Mouse (Mus musculus) right cerebral cortex, adult 18-20 months (tissue): ENCODE results near the gene Glt8d1.

Experiments used
- DNase-seq: peaks from one replicate; pipeline ENCODE4 v3.0.0; 2022; ENCODE audit warnings: mixed read lengths

Gene Glt8d1

DNA sequence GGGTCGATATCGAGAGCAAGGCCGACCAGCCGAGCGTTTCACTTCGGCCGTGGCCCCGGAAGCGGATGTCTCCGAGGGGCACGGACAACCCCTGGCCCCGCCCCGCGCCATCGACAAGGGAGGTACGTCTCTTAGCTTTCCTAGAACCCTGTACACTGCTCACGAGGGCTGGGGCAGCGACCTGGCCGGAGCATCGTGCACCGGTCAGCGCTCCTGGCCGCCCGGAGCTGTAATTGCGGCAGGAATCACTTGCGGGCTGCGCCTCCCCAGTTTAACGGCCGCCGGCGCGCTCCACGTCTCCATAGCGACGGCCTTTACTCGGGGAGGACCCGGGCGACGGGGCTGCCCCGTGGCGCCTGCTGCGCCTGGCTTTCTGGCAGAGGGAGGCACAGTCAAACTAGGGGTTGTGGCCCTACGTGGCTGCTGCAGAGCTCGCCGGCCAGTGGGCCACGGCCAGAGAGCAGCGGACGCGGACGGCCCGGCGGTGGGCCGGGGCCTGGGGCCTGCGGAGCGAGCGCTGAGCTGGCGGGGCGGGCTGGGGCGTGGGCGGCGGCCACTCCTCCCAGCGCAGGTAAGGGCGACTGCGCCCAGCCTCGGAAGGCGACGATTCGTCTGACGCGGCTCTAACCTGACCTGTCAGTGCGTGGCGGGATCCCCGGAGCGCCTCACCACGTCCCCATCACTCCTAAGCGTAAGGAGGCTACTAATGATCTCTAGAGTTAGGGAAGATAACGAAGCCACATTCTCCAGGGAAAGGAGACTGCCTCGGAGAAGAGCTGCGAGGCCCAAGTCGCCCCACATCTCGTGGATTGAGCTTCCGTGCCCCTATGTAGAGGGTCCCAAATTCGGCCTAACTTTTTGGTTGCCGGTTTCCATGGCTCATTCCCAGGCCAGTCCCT, at the start of gene Glt8d1, which contains the start of gene Spcs1:
Glt8d1 (plus strand) TSS at position 94 of the 899 bp plus-strand sequence.
Spcs1 (minus strand) TSS at position 366 of the 899 bp plus-strand sequence.
- peak; percentile 90 for DNase-seq

DNA sequence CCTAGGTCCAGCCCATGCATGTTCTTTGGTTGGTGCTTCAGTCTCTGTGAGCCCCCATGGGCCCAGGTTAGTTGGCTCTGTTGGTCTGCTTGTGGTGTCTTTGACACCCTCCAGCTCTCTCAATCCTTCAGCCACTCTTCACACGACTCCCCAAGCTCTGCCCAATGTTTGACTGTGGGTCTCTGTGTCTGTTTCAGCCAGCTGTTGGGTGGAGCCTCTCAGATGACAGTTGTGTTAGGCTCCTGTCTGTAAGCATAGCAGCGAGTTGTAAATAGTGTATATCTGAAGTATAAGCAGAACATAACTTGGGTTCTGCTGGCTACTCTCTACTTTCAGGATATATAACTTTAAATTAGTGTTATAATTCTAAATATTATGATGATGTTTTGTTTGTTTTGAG, 42.7 kb upstream of the Glt8d1 start:
- no peak for DNase-seq

GRCm38 (mm10) chr14:30959031-30959430, 42.2 kb upstream of the Glt8d1 start:
- no peak for DNase-seq

GRCm38 (mm10) chr14:30960366-30960765, 40.8 kb upstream of the Glt8d1 start:
- no peak for DNase-seq

- DNase-seq = peak; percentile 84
Measured at GRCm38 (mm10) chr14:30974204-30974603, 27.0 kb upstream of the Glt8d1 start.

- DNase-seq = no peak
Measured at GRCm38 (mm10) chr14:30976222-30976621, 25.0 kb upstream of the Glt8d1 start.

DNA sequence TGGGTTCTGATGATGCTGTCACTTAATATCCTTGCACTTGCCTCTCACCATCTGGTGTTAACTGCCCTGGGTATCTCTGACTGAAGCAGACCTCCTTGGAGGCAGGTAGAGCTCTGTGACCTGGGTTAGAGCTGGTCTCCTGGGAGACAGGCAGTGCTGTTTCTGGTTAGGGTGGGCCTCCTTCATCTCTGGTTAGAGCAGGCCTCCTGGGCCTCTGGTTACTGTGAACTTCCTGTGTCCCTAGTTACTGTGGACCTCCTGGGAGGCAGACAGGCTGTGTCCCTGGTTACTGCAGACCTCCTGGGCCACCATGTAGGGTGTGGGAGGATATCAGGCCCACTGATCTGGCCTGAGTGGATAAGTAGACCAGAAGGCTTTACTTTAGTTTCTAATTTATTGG, 4.8 kb upstream of the Glt8d1 start:
- no peak for DNase-seq

GRCm38 (mm10) chr14:31000356-31000755, 844 bp upstream of the Glt8d1 start:
- DNase-seq = no peak

- DNase-seq = no peak
Measured at GRCm38 (mm10) chr14:31000816-31001306, 339 bp upstream of the Glt8d1 start.

- no peak for DNase-seq
Measured at GRCm38 (mm10) chr14:31004527-31004926, 3.3 kb downstream of the Glt8d1 start.

DNA sequence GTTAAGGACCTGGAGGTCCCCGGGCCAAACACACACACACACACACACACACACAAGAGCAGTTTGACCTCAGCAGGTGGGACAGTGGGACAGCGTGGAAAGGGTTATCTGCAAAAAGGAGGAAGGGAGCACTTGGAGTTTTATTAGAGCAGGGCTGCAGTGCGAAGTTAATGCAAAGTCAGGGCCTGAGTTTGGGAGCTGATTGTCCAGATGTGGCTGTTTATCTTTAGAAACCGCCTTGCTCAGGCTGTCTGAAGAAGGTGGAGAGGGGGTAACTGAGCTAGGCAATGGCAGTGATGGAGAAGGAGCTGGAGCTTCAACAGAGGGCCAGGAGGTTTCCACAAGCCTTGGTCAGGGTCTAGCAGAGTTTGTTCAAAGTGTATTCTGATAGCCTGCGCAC, 5.6 kb downstream of the Glt8d1 start:
- no peak for DNase-seq

- DNase-seq = no peak
Measured at GRCm38 (mm10) chr14:31011588-31011987, 10.4 kb downstream of the Glt8d1 start.

GRCm38 (mm10) chr14:31013928-31014327, 12.7 kb downstream of the Glt8d1 start:
- no peak for DNase-seq

GRCm38 (mm10) chr14:31016063-31016462, 14.9 kb downstream of the Glt8d1 start:
- no peak for DNase-seq

DNA sequence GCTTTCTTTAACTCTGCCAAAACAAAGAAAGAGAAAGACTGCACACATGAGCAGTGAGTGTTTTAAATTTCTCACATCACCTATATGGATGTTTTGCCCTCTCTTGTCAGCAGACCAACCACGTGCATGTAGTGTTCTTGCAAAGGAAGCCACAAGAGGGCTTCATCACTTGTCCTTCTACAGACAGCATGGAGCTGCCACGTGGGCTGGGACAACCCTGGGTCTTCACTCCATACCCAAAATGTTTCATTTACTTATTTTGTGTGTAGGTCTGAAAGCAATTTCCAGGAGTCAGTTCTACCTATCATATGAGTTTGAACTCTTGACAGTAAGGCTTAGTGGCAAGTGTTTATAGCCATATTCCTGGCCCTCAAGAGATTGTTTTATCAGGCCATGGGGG, 16.7 kb downstream of the Glt8d1 start:
- no peak for DNase-seq

DNA sequence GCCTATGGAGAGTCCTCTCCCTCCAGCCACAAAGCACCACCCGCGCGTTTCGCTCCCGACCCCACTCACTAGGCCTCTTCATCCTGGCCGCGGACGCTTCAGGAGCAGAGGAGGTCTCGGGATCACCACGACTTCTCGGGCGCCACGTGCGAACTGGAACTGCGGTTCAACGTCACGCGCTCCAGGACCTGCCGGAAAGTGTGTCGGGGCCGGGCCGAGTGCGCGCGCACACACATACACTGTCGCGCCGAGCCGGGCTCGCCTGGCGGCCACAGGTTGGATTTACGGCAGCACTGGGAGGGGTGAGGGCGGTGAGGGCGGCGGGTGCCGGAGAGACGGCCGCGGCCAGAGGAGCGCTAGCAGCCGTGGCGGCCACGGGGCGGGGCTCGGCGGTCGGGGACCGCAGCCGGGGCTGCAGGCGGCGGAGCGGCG, 17.7 kb downstream of the Glt8d1 start, which contains the start of the genes Pbrm1 and Gnl3:
Pbrm1 (plus strand) TSS at position 279 of the 432 bp plus-strand sequence.
Gnl3 (minus strand) TSS at position 293 of the 432 bp plus-strand sequence.
- DNase-seq = peak; percentile 98

- peak; percentile 70 for DNase-seq
Measured at GRCm38 (mm10) chr14:31019331-31020205, 18.4 kb downstream of the Glt8d1 start.

- DNase-seq = no peak
Measured at GRCm38 (mm10) chr14:31022579-31022978, 21.4 kb downstream of the Glt8d1 start.

GRCm38 (mm10) chr14:31025785-31026184, 24.6 kb downstream of the Glt8d1 start:
- DNase-seq = no peak

- DNase-seq = no peak
Measured at GRCm38 (mm10) chr14:31045296-31045695, 44.1 kb downstream of the Glt8d1 start.

DNA sequence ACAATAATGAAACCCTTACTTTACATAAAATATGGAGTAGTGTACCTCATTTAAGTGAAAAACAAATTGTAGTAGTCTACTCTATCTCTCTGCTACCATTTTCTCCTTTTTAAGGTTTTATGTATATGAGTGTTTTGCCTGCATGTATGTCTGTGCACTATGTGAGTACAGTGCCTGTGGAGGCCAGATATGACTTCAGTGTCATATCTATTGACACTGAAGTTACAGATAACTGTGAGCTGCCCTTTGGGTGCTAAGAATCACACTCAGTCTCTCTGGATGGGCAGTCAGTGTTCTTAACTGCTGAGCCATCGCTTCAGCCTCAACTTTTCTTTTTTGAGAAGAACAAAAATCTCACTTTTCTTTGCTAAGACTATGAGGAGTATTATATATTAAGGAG, 44.6 kb downstream of the Glt8d1 start:
- no peak for DNase-seq
